Mouse (Mus musculus) spleen, adult 2 months (tissue): Measurements from ENCODE around the gene Il34.

Source experiments
- CTCF ChIP-seq: fragments of 200-500 bp; IDR thresholded peaks from 2 replicates; pipeline ENCODE4 v1.5.1; 2011; ENCODE audit warnings: mild to moderate bottlenecking, inconsistent platforms; ENCODE audit not compliant: insufficient read depth, insufficient read length, insufficient replicate concordance; ENCODE audit errors: extremely low read depth
- POLR2A ChIP-seq: fragments of 200-500 bp; IDR thresholded peaks from 2 replicates; pipeline ENCODE4 v1.6.1; 2011; ENCODE audit warnings: low read depth, low read length, inconsistent platforms

GRCm38 (mm10) chr8:110710593-110710992 lies 95.1 kb downstream of the Il34 start:
- no peak for TF ChIP-seq CTCF
- TF ChIP-seq POLR2A, result no peak
